ENCODE assay signal across 8 mouse cellular contexts in the genomic region with DNA sequence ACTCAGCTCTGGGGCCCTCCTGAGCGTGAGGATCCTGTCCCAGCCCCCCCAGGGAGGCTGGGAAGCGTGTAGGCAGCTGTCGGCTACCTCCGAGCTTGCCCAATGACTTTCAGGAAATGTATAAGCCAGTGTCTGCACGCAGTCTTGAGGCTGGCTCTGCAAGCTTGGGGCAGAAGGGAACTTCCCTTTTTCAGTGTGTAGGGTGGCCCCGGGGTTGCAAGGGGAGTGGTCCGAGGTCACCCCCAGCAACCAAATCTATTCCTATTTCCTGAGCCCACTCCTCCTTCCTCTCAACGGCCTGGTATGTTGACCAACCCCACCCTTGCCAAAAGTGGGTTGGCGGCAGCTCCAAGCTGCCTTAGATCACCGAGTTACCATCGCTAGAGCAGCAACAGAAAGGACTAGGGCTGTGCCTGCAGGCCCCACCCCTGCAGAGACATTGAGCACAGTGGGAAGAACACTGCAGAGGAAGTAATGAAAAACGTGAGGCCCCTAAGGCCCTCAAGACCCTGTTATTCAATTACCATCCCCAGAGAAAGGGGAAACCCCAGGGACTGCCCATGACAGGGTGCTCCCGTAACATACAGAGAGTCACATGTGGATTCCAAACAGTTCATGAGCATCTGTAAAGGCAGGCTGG. TPM values are rescaled to one million over a fixed set of nuclear protein-coding genes. Genes with fewer than 3 reads are reported as not detected.
DNase-seq lines count a peak whose midpoint lies in the region; ATAC-seq and TF ChIP-seq lines count a peak whose summit lies in the region.

No protein-coding gene starts in this region.

- peak overlapping the region; percentile 21; the same call in 1 of the 2 replicates for H3K9ac ChIP-seq in lung, embryonic 16.5 days (ENCODE audit: low read length)
- H3K9ac ChIP-seq in heart, postnatal 0 days (replicated peaks; ENCODE audit: low read depth, low read length), result no peak overlapping the region

- H3K27ac ChIP-seq in lung, embryonic 16.5 days (ENCODE audit: low read length), result peak overlapping the region; percentile 87
- peak overlapping the region; percentile 30; the same call in 1 of the 2 replicates for H3K27ac ChIP-seq in heart, postnatal 0 days (ENCODE audit: low read depth)
- H3K27ac ChIP-seq in thymus, adult 2 months (ENCODE audit: control insufficient read depth, insufficient read depth, low read length), result no peak overlapping the region

- peaks cover 42% of the 10 kb centered on the region for H3K36me3 ChIP-seq in lung, embryonic 16.5 days (ENCODE audit: control insufficient read depth, insufficient read depth, low read length)
- peaks cover 69% of the 10 kb centered on the region for H3K36me3 ChIP-seq in heart, postnatal 0 days (replicated peaks; ENCODE audit: control insufficient read depth, insufficient read depth, low read length)
- peaks cover 36% of the 10 kb centered on the region for H3K36me3 ChIP-seq in thymus, adult 2 months (ENCODE audit: control insufficient read depth, insufficient read depth, low read length)

- DNase-seq in lung, postnatal 14 days, result no peak
- no peak for DNase-seq in heart, postnatal 0 days (ENCODE audit: low spot score)
- DNase-seq in lung, postnatal 4 days, result peak; percentile 54 to 64
- peak; percentile 50 to 76 for DNase-seq in spleen, postnatal 4 days (ENCODE audit: low spot score in 2 of 2)
- no peak for DNase-seq in adrenal gland, postnatal 10 days
- DNase-seq in thymus, adult 2 months, result no peak
- no peak for DNase-seq in layer of hippocampus, adult 8-10 months (ENCODE audit: low spot score in 2 of 2)

- TF ChIP-seq EP300 in heart, postnatal 0 days (IDR thresholded peaks at IDR 0.05; ENCODE audit: low read depth), result no peak

- WGBS in lung, embryonic 16.5 days, result 39% methylated on average over 13 of the region's 13 CpGs
- 57% methylated on average over 13 of the region's 13 CpGs for WGBS in heart, postnatal 0 days
- WGBS in thymus, adult 2 months, result 46% methylated on average over 13 of the region's 13 CpGs

- H3K27me3 ChIP-seq in lung, embryonic 16.5 days (ENCODE audit: control insufficient read depth, insufficient read depth, low read depth, low read length), result no peaks in the 10 kb centered on the region
- H3K27me3 ChIP-seq in heart, postnatal 0 days (ENCODE audit: control insufficient read depth, insufficient read depth, low read length), result no peaks in the 10 kb centered on the region
- H3K27me3 ChIP-seq in thymus, adult 2 months (ENCODE audit: control insufficient read depth, insufficient read depth, low read length), result no peaks in the 10 kb centered on the region

- no peak for TF ChIP-seq POLR2A in thymus, adult 2 months (IDR thresholded peaks at IDR 0.05; ENCODE audit: control insufficient read depth, extremely low read depth, insufficient read depth, low read length, poor library complexity)

- H3K4me3 ChIP-seq in lung, embryonic 16.5 days (ENCODE audit: low read length), result no peak overlapping the region
- no peak overlapping the region for H3K4me3 ChIP-seq in heart, postnatal 0 days (ENCODE audit: low read depth, low read length)
- H3K4me3 ChIP-seq in thymus, adult 2 months (ENCODE audit: control insufficient read depth, insufficient read depth, low read length), result no peak overlapping the region

- peaks cover 59% of the 10 kb centered on the region for H3K4me1 ChIP-seq in lung, embryonic 16.5 days (replicated peaks; ENCODE audit: control insufficient read depth, insufficient read depth, low read length)
- H3K4me1 ChIP-seq in heart, postnatal 0 days (ENCODE audit: control insufficient read depth, insufficient read depth), result peaks cover 21% of the 10 kb centered on the region; the same call in 1 of the 2 replicates
- peaks cover 30% of the 10 kb centered on the region for H3K4me1 ChIP-seq in thymus, adult 2 months (replicated peaks; ENCODE audit: control insufficient read depth, insufficient read depth, low read length)

- no peak overlapping the region for H3K4me2 ChIP-seq in lung, embryonic 16.5 days (ENCODE audit: low read depth, low read length)
- no peak overlapping the region for H3K4me2 ChIP-seq in heart, postnatal 0 days (ENCODE audit: low read depth, low read length)

- no peaks in the 10 kb centered on the region for H3K9me3 ChIP-seq in lung, embryonic 16.5 days (ENCODE audit: control insufficient read depth, low read length)
- H3K9me3 ChIP-seq in heart, postnatal 0 days (replicated peaks; ENCODE audit: control insufficient read depth, low read length), result no peaks in the 10 kb centered on the region

- TF ChIP-seq CTCF in heart, postnatal 0 days (IDR thresholded peaks at IDR 0.05; ENCODE audit: low read depth), result no peak
- TF ChIP-seq CTCF in thymus, adult 2 months (IDR thresholded peaks at IDR 0.05; ENCODE audit: borderline replicate concordance, control insufficient read depth, extremely low read depth, insufficient read depth, low read length, poor library complexity), result no peak

- peak; percentile 26; the same call in 1 of the 2 replicates for ATAC-seq in lung, embryonic 16.5 days (ENCODE audit: low read depth)
- no peak for ATAC-seq in heart, postnatal 0 days (ENCODE audit: insufficient read depth, low read depth)

RNA-seq across cellular contexts. Expression of a gene that starts 33.1 kb away (rescaled TPM):
- 20.5 and 22.0 TPM in 2 replicates for polyA plus RNA-seq in lung, embryonic 16.5 days (2015; fragmentation: Nextera tagmentation; extraction: Ambion mirVana)
- total RNA-seq in heart, postnatal 0 days (2014; rRNA removed; ENCODE audit: low replicate concordance), result 54.0 and 63.3 TPM in 2 replicates
- 4.9 and 5.7 TPM in 2 replicates for polyA plus RNA-seq in heart, postnatal 0 days (2015; fragmentation: Nextera tagmentation; extraction: Ambion mirVana)
- 10 to 100 TPM; 27.1 to 36.4 TPM for total RNA-seq in adrenal gland, postnatal 10 days (2021)
- polyA plus RNA-seq in thymus, adult 2 months (2012; rRNA removed), result 159 and 219 TPM in 2 replicates
- 10 to 100 TPM; 31.0 to 36.2 (median 34.2) TPM for total RNA-seq in layer of hippocampus, adult 8-10 months (2022)

RNA-seq across cellular contexts. Expression of a gene that starts 38.3 kb away (rescaled TPM):
- 21.8 and 23.2 TPM in 2 replicates for polyA plus RNA-seq in lung, embryonic 16.5 days (2015; fragmentation: Nextera tagmentation; extraction: Ambion mirVana)
- total RNA-seq in heart, postnatal 0 days (2014; rRNA removed; ENCODE audit: low replicate concordance), result 48.3 and 49.0 TPM in 2 replicates
- polyA plus RNA-seq in heart, postnatal 0 days (2015; fragmentation: Nextera tagmentation; extraction: Ambion mirVana), result 7.1 and 7.5 TPM in 2 replicates
- total RNA-seq in adrenal gland, postnatal 10 days (2021), result 10 to 100 TPM; 47.6 to 48.4 TPM
- 129 and 147 TPM in 2 replicates for polyA plus RNA-seq in thymus, adult 2 months (2012; rRNA removed)
- 10 to 100 TPM; 48.2 to 56.5 (median 54.5) TPM for total RNA-seq in layer of hippocampus, adult 8-10 months (2022)

Comparison
In these comparisons a context has a peak if more than half of its experiments do, and no peak if none do; other contexts are left out.
1. DNase-seq: peak in lung, postnatal 4 days (2 of 2) and spleen, postnatal 4 days (2 of 2); none in lung, postnatal 14 days (single experiment), heart, postnatal 0 days (single experiment), adrenal gland, postnatal 10 days (single experiment), thymus, adult 2 months (single experiment) and layer of hippocampus, adult 8-10 months (0 of 2).